Mouse (Mus musculus) spleen, adult 2 months (tissue): Measurements from ENCODE around the gene Mboat2. TPM values are rescaled to one million over a fixed set of nuclear protein-coding genes. Genes with fewer than 3 reads are reported as not detected.

Source experiments
- DNase-seq, 2 experiments: peaks; one replicate each; pipeline versions ENCODE4 v3.0.0 to v3.0.0-alpha.2; 2012 to 2021; ENCODE audit warnings: low spot score in 2 of 2, low read depth in 1 of 2
- H3K27ac ChIP-seq: fragments of 200-500 bp; 2 replicates; pipeline ENCODE4 v1.5.1; 2012; ENCODE audit warnings: low read length, inconsistent platforms; ENCODE audit not compliant: insufficient read depth
- H3K27me3 ChIP-seq: fragments of 200-500 bp; 2 replicates; pipeline ENCODE4 v1.6.1; 2012; ENCODE audit warnings: mild to moderate bottlenecking, moderate library complexity, low read length, inconsistent platforms; ENCODE audit not compliant: control insufficient read depth, insufficient read depth
- H3K36me3 ChIP-seq: fragments of 200-500 bp; 2 replicates; pipeline ENCODE4 v1.6.1; 2012; ENCODE audit warnings: mild to moderate bottlenecking, low read length, inconsistent platforms; ENCODE audit not compliant: control insufficient read depth, insufficient read depth
- H3K4me1 ChIP-seq: fragments of 200-500 bp; 2 replicates; pipeline ENCODE4 v1.6.1; 2011; ENCODE audit warnings: inconsistent platforms; ENCODE audit not compliant: control insufficient read depth, insufficient read depth, insufficient read length
- H3K4me3 ChIP-seq: fragments of 200-500 bp; 2 replicates; pipeline ENCODE4 v1.5.1; 2011; ENCODE audit warnings: mild to moderate bottlenecking, inconsistent platforms; ENCODE audit not compliant: insufficient read depth, insufficient read length; ENCODE audit errors: extremely low read depth
- CTCF ChIP-seq: fragments of 200-500 bp; IDR thresholded peaks from 2 replicates; pipeline ENCODE4 v1.5.1; 2011; ENCODE audit warnings: mild to moderate bottlenecking, inconsistent platforms; ENCODE audit not compliant: insufficient read depth, insufficient read length, insufficient replicate concordance; ENCODE audit errors: extremely low read depth
- POLR2A ChIP-seq: fragments of 200-500 bp; IDR thresholded peaks from 2 replicates; pipeline ENCODE4 v1.6.1; 2011; ENCODE audit warnings: low read depth, low read length, inconsistent platforms
- WGBS: fragments of 180-500 bp; shearing (Covaris S2); methylation state at CpG from one replicate; pipeline ENCODE4 v1.1.7; 2018; 5-methylcytosine and 5-hydroxymethylcytosine counted together
- polyA plus RNA-seq: library from polyadenylated mRNA; depleted of rRNA; stranded (reverse); fragments of >200 nt; gene quantifications from 2 replicates; pipeline ENCODE4 v1.2.3, GENCODE M21; 2012

Gene Mboat2
- polyA plus RNA-seq, 1 experiment, result 1.2 TPM

DNA sequence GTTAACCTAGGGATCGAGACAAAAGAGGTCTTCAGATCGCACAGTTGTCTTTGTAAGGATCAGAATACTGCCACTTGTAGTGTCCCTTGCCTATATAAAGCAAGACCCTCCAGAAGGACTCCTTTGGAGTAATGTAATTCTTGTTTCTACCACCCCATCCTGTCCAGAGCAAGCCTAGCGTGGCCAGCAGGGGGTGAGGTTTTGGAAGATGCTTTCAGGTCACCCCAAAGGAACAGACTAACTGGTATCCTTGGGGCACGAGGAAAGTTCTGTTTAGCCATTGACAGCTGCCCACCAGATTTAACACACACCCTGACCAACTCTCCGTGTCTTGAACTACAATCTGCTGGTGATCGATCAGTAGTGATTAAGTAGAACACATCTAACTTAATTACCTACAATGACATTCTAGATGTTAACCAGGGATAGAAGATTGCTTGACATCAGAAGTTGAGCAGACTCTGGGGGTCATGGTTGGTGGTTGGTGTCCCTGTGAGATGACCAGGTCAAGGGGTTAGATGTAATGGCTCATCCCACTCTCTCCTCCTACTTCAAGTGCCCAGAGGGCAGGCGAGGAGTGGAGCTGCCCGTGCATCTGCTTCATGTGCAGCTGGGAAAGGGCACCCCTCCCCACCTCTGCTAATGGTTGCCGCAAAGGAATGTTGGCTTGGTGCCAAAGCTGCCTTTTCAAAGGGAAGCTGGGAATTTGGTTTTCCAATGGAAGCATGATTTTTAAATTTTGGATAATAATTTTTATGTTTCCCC, 10.6 kb downstream of the Mboat2 start:
- WGBS, result 93% methylated on average over 9 of the region's 9 CpGs
- no peak for DNase-seq

GRCm38 (mm10) chr12:24842299-24842910, 11.7 kb downstream of the Mboat2 start:
- WGBS, result 95% methylated on average over 11 of the region's 11 CpGs
- no peaks in the 10 kb centered on the region for H3K27me3 ChIP-seq
- TF ChIP-seq CTCF, result no peak
- TF ChIP-seq POLR2A, result no peak
- H3K4me1 ChIP-seq, result no peaks in the 10 kb centered on the region
- H3K4me3 ChIP-seq, result no peak overlapping the region
- H3K27ac ChIP-seq, result no peak overlapping the region
- H3K36me3 ChIP-seq, result no peaks in the 10 kb centered on the region
- no peak for DNase-seq

More for the DNA sequence above, 10.6 kb downstream of the Mboat2 start:
- Histone ChIP-seq H3K27ac (no peak overlapping the region), H3K4me3 (no peak overlapping the region), H3K27me3 (no peaks in the 10 kb centered on the region), H3K4me1 (no peaks in the 10 kb centered on the region), H3K36me3 (no peaks in the 10 kb centered on the region)
- TF ChIP-seq CTCF, result no peak
- no peak for TF ChIP-seq POLR2A

GRCm38 (mm10) chr12:24843395-24844072, 12.9 kb downstream of the Mboat2 start:
- H3K4me3 ChIP-seq, result no peak overlapping the region
- TF ChIP-seq CTCF, result no peak
- no peak for TF ChIP-seq POLR2A
- no peaks in the 10 kb centered on the region for H3K36me3 ChIP-seq
- no peak overlapping the region for H3K27ac ChIP-seq
- no peaks in the 10 kb centered on the region for H3K4me1 ChIP-seq
- no peaks in the 10 kb centered on the region for H3K27me3 ChIP-seq
- 76% methylated on average over 7 of the region's 7 CpGs for WGBS
- no peak for DNase-seq

- Histone ChIP-seq H3K27me3 (no peaks in the 10 kb centered on the region), H3K36me3 (no peaks in the 10 kb centered on the region), H3K4me3 (no peak overlapping the region), H3K4me1 (no peaks in the 10 kb centered on the region), H3K27ac (no peak overlapping the region)
- DNase-seq, result no peak
- TF ChIP-seq CTCF (no peak), POLR2A (no peak)
- WGBS, result 81% methylated on average over 4 of the region's 4 CpGs
Measured at GRCm38 (mm10) chr12:24845344-24845743, 14.7 kb downstream of the Mboat2 start.

DNA sequence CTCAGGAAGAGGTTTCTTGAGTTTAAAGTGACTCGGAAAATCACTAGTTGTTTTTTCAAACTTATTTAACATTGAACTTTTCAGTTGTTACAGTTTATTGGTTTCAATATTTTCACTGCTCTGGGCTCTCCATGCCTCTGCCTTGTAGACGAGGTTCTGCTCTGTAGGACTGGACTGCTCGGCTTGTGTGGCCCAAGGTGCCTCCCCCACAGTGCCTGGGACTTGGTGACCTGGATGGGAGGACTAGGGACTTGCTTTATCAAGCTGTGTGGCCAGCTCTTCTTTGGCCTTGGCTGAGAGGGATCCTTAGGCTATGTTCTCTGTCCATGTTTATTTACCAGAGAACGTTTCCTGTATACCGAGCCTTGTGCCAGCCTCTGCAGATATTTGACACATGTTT, 17.4 kb downstream of the Mboat2 start:
- no peak overlapping the region for H3K4me3 ChIP-seq
- TF ChIP-seq POLR2A (no peak), CTCF (no peak)
- H3K27me3 ChIP-seq, result no peaks in the 10 kb centered on the region
- 92% methylated on average over 5 of the region's 5 CpGs for WGBS
- no peaks in the 10 kb centered on the region for H3K36me3 ChIP-seq
- no peak overlapping the region for H3K27ac ChIP-seq
- no peaks in the 10 kb centered on the region for H3K4me1 ChIP-seq
- DNase-seq, result no peak

- DNase-seq, result no peak
Measured at GRCm38 (mm10) chr12:24857354-24857753, 26.7 kb downstream of the Mboat2 start.

More at GRCm38 (mm10) chr12:24857354-24857753, 26.7 kb downstream of the Mboat2 start:
- TF ChIP-seq POLR2A (no peak), CTCF (no peak)
- Histone ChIP-seq H3K36me3 (no peaks in the 10 kb centered on the region), H3K4me1 (no peaks in the 10 kb centered on the region), H3K27me3 (no peaks in the 10 kb centered on the region), H3K27ac (no peak overlapping the region), H3K4me3 (no peak overlapping the region)
- 83% methylated on average over 5 of the region's 5 CpGs for WGBS
